Mouse (Mus musculus): ENCODE data around the gene Pabpc4. TPM values are rescaled to one million over a fixed set of nuclear protein-coding genes. Genes with fewer than 3 reads are reported as not detected.
A peak's percentile ranks its signal among the peaks of the same experiment; 100 is the strongest.

The Pabpc4 gene
- total and polyA plus RNA-seq, 3 experiments, result 206 to 444 (median 318) TPM

GRCm38 (mm10) chr4:123260071-123260746, 1.9 kb upstream of the Pabpc4 start:
- Histone ChIP-seq H3K9ac (ENCODE audit: insufficient read depth, low read depth) (no peak overlapping the region), H3K79me2 (replicated peaks; ENCODE audit: control insufficient read depth, extremely low read depth, insufficient read depth, poor library complexity, severe bottlenecking) (no peaks in the 10 kb centered on the region), H3K27ac (ENCODE audit: insufficient read depth, low read depth) (no peak overlapping the region), H3K4me3 (replicated peaks in 1 of 3; ENCODE audit: low read depth in 2 of 3, low read length in 2 of 3, poor library complexity in 1 of 3) (no peak overlapping the region), H3K36me3 (replicated peaks in 1 of 2; ENCODE audit: control insufficient read depth in 1 of 2, insufficient read depth in 1 of 2, low read length in 1 of 2) (no peaks in the 10 kb centered on the region), H3K27me3 (replicated peaks) (peaks cover 38% of the 10 kb centered on the region), H3K4me1 (ENCODE audit: control insufficient read depth in 1 of 2, insufficient read depth in 2 of 2) (no peaks in the 10 kb centered on the region), H3K9me3 (replicated peaks; ENCODE audit: low read length) (no peaks in the 10 kb centered on the region), H3K4me2 (ENCODE audit: insufficient read depth, low read depth, poor library complexity, severe bottlenecking) (no peak overlapping the region)
- dilution Hi-C loops (cut with MboI; ENCODE audit: extremely low pct_ligation_motif_present, extremely low pct_unique_long_range_greater_than_20kb, low sequenced_read_pairs) (no loop called here), in situ Hi-C loops (cut with MboI; ENCODE audit: low pct_ligation_motif_present, low pct_unique_long_range_greater_than_20kb, low sequenced_read_pairs) (loop anchor here (5.0 kb wide), 1 partner anchor 38 kb away; no protein-coding TSS in a partner anchor)
- no peak for TF ChIP-seq NELFE (IDR thresholded peaks at IDR 0.05; ENCODE audit: low read depth, low read length)
- TF ChIP-seq UBTF (IDR thresholded peaks at IDR 0.05; ENCODE audit: low read depth, low read length), result no peak
- no peak for TF ChIP-seq USF2 (conservative IDR thresholded peaks at IDR 0.05; ENCODE audit: low read depth, low read length)
- TF ChIP-seq ZNF384 (IDR thresholded peaks at IDR 0.05; ENCODE audit: low read depth, low read length), result no peak
- TF ChIP-seq GABPA (IDR thresholded peaks at IDR 0.05; ENCODE audit: insufficient replicate concordance, low read depth, low read length), result no peak
- no peak for DNase-seq (ENCODE audit: extremely low read depth)

DNA sequence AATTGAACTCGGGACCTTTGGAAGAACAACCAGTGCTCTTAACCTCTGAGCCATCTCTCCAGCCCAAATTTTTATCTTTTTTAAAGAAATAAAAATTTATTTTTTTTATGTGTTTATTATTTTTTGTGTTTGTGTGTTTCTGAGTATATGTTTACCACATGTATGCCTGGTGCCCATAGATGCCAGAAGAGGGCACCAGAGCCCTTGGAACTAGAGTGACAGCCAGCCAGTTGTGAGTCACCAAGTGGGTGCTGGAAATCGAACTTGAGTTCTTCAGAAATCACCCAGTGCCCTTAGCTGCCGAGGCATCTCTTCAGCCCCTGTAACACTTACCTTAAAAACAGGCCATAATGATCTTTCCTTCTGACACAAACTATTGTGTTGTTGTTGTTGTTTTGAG, 8.9 kb downstream of the Pabpc4 start:
- TF ChIP-seq RAD21 (IDR thresholded peaks at IDR 0.05; ENCODE audit: low read depth, low read length) (peak; percentile 45), SMC3 (IDR thresholded peaks at IDR 0.05; ENCODE audit: low read depth, low read length) (no peak), CTCF (conservative IDR thresholded peaks at IDR 0.05 in 1 of 2, IDR thresholded peaks at IDR 0.05 in 1 of 2; ENCODE audit: low read depth in 2 of 2, low read length in 2 of 2) (peak in 1 of 2 experiments; percentile 46; a peak in 2 of 4 replicates)
- no peaks in the 10 kb centered on the region for H3K36me3 ChIP-seq (replicated peaks in 1 of 2; ENCODE audit: control insufficient read depth in 1 of 2, insufficient read depth in 1 of 2, low read length in 1 of 2)
- dilution Hi-C loops (cut with MboI; ENCODE audit: extremely low pct_ligation_motif_present, extremely low pct_unique_long_range_greater_than_20kb, low sequenced_read_pairs), result no loop called here
- peaks cover 12% of the 10 kb centered on the region for H3K27me3 ChIP-seq (replicated peaks)
- H3K9me3 ChIP-seq (replicated peaks; ENCODE audit: low read length), result no peaks in the 10 kb centered on the region
- H3K79me2 ChIP-seq (replicated peaks; ENCODE audit: control insufficient read depth, extremely low read depth, insufficient read depth, poor library complexity, severe bottlenecking), result no peaks in the 10 kb centered on the region
- DNase-seq (ENCODE audit: extremely low read depth), result no peak
- H3K4me3 ChIP-seq (replicated peaks in 1 of 3; ENCODE audit: low read depth in 2 of 3, low read length in 2 of 3, poor library complexity in 1 of 3), result no peak overlapping the region
- no peak overlapping the region for H3K27ac ChIP-seq (ENCODE audit: insufficient read depth, low read depth)
- H3K4me2 ChIP-seq (ENCODE audit: insufficient read depth, low read depth, poor library complexity, severe bottlenecking), result no peak overlapping the region
- in situ Hi-C loops (cut with MboI; ENCODE audit: low pct_ligation_motif_present, low pct_unique_long_range_greater_than_20kb, low sequenced_read_pairs), result no loop called here
- no peaks in the 10 kb centered on the region for H3K4me1 ChIP-seq (ENCODE audit: control insufficient read depth in 1 of 2, insufficient read depth in 2 of 2)
- H3K9ac ChIP-seq (ENCODE audit: insufficient read depth, low read depth), result no peak overlapping the region

DNA sequence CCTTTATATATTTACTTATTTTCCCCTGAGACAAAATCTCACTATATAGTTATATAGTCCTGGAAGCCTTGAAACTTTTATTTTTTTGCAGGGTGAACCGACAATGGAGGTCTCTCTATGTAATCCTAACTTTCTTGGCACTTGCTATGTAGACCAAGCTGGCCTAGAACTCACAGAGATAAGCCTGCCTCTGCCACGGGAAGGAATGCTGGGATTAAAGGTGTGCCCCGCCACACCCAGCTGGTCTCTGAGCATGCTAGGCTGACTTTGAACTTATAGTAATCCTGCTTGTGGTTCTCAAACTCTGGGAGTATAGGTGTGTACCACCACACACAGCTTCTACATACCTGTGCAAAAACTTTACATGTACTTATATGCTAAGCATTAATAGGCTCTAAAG, 18.0 kb downstream of the Pabpc4 start:
- H3K27me3 ChIP-seq (replicated peaks), result peaks cover 6% of the 10 kb centered on the region
- no peaks in the 10 kb centered on the region for H3K9me3 ChIP-seq (replicated peaks; ENCODE audit: low read length)
- dilution Hi-C loops (cut with MboI; ENCODE audit: extremely low pct_ligation_motif_present, extremely low pct_unique_long_range_greater_than_20kb, low sequenced_read_pairs), result no loop called here
- peaks cover 0 to 15% of the 10 kb centered on the region in 2 experiments for H3K36me3 ChIP-seq (replicated peaks in 1 of 2; ENCODE audit: control insufficient read depth in 1 of 2, insufficient read depth in 1 of 2, low read length in 1 of 2)
- peaks cover 22% of the 10 kb centered on the region for H3K79me2 ChIP-seq (replicated peaks; ENCODE audit: control insufficient read depth, extremely low read depth, insufficient read depth, poor library complexity, severe bottlenecking)
- H3K27ac ChIP-seq (ENCODE audit: insufficient read depth, low read depth), result no peak overlapping the region
- H3K4me1 ChIP-seq (ENCODE audit: control insufficient read depth in 1 of 2, insufficient read depth in 2 of 2), result peaks cover under 1 to 5% of the 10 kb centered on the region in 2 experiments; a peak in 3 of 4 replicates
- H3K4me3 ChIP-seq (replicated peaks in 1 of 3; ENCODE audit: low read depth in 2 of 3, low read length in 2 of 3, poor library complexity in 1 of 3), result no peak overlapping the region
- TF ChIP-seq TBP (conservative IDR thresholded peaks at IDR 0.05; ENCODE audit: low read depth, low read length), result no peak
- TF ChIP-seq MYC (IDR thresholded peaks at IDR 0.05; ENCODE audit: low read depth, low read length), result no peak
- no peak for TF ChIP-seq MAFK (IDR thresholded peaks at IDR 0.05; ENCODE audit: insufficient replicate concordance, low read length)
- TF ChIP-seq CHD1 (IDR thresholded peaks at IDR 0.05; ENCODE audit: low read depth, low read length), result no peak
- no peak for TF ChIP-seq SMC3 (IDR thresholded peaks at IDR 0.05; ENCODE audit: low read depth, low read length)
- no peak for TF ChIP-seq ZNF384 (IDR thresholded peaks at IDR 0.05; ENCODE audit: low read depth, low read length)
- no peak for TF ChIP-seq NELFE (IDR thresholded peaks at IDR 0.05; ENCODE audit: low read depth, low read length)
- TF ChIP-seq E2F4 (IDR thresholded peaks at IDR 0.05; ENCODE audit: insufficient replicate concordance, low read depth, low read length), result no peak
- TF ChIP-seq MAX (IDR thresholded peaks at IDR 0.05; ENCODE audit: low read length), result no peak
- TF ChIP-seq SIN3A (IDR thresholded peaks at IDR 0.05; ENCODE audit: low read length), result no peak
- TF ChIP-seq POLR2A (IDR thresholded peaks at IDR 0.05; ENCODE audit: low read depth, low read length), result no peak
- TF ChIP-seq MAZ (IDR thresholded peaks at IDR 0.05; ENCODE audit: low read depth, low read length), result no peak
- TF ChIP-seq ZC3H11A (IDR thresholded peaks at IDR 0.05; ENCODE audit: low read depth, low read length), result no peak
- no peak for TF ChIP-seq PAX5 (IDR thresholded peaks at IDR 0.05; ENCODE audit: low read length)
- DNase-seq (ENCODE audit: extremely low read depth), result no peak
- no peak overlapping the region for H3K9ac ChIP-seq (ENCODE audit: insufficient read depth, low read depth)
- no peak overlapping the region for H3K4me2 ChIP-seq (ENCODE audit: insufficient read depth, low read depth, poor library complexity, severe bottlenecking)
- in situ Hi-C loops (cut with MboI; ENCODE audit: low pct_ligation_motif_present, low pct_unique_long_range_greater_than_20kb, low sequenced_read_pairs), result loop anchor here (25.0 kb wide), 1 partner anchor 557 kb away; no protein-coding TSS in a partner anchor
